Mouse (Mus musculus) layer of hippocampus, postnatal 14 days (tissue): ENCODE results near the gene Slc26a6. TPM values are rescaled to one million over a fixed set of nuclear protein-coding genes. Genes with fewer than 3 reads are reported as not detected.

Source experiments
- DNase-seq, 2 experiments: peaks; one replicate each; pipeline ENCODE4 v3.0.0; 2021 to 2022; ENCODE audit warnings: low spot score in 2 of 2, mixed read lengths in 1 of 2
- long read RNA-seq, 2 experiments: library from polyadenylated mRNA; stranded (forward); transcript quantifications; one replicate each; pipeline ENCODE4 v2.0.0; 2021
- total RNA-seq, 2 experiments: library from RNA; stranded (reverse); gene quantifications; 2 replicates each; pipeline ENCODE4 v1.2.3; 2021

The Slc26a6 gene
- 10 to 100 TPM; 31.5 to 33.6 TPM for total RNA-seq
- long read RNA-seq, experiment 1, partial matches to known transcripts = 0 of 1 reads
- long read RNA-seq, experiment 1, other reads (novel, unspliced or antisense) = 0 of 1 reads
- long read RNA-seq, experiment 2, partial matches to known transcripts = 1 of 1 reads
- long read RNA-seq, experiment 2, other reads (novel, unspliced or antisense) = 0 of 1 reads

DNA sequence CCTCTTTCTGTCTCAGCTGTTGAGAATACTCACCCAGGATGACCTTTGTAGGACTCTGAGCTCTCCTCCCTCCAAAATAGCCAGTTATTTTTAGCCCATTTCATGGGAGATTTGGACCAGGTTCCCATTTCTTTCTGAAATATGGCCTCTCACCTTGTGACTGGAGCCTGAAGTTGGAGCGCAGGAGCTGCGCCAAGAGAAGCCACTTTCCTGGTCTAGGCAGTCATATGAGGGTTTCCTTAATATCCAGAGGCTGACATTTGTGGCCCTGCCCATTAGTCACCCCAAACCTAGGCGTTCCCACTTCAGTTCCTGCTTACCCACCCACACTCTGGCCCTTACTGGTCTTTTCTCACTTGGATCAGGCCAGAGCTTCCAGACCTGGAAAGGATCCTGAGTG, at the start of gene Slc26a6:
Gene Slc26a6 (plus strand): TSS at position 308 of the 400 bp plus-strand sequence.
- no peak for DNase-seq

DNA sequence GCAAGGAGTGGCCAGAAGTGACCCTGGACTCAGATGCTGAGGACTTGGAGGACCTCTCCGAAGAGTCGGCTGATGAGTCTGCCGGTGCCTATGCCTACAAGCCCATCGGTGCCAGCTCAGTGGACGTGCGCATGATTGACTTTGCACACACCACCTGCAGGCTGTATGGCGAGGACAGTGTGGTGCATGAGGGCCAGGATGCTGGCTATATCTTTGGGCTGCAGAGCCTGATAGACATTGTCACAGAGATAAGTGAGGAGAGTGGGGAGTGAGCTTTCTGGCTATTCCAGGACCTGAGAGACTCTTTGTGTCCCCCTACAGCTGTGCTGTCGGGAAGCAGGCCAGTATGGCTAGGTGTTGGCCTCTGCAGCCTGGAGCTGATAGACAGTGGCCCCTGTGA, 47.3 kb upstream of the Slc26a6 start:
- no peak for DNase-seq

DNA sequence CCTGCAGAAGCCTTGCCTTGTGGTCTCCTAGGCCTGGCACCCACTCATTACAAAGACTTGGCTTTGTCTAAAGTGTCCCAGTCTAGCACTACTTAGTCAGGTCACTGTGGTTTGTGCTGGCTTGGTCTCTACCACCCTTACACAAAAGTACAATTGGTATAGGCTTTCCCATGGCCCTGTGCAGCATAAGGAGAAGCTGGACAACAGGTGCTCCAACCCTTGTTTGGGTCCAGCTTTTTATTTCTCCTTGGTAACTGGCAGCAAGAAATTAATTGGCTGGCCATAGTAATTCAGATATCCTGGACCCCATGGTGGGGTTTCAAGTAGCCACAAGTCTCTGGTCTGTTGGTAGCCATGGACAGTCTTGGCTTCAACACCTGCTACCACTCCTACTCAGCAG, 46.7 kb upstream of the Slc26a6 start:
- DNase-seq = no peak

DNA sequence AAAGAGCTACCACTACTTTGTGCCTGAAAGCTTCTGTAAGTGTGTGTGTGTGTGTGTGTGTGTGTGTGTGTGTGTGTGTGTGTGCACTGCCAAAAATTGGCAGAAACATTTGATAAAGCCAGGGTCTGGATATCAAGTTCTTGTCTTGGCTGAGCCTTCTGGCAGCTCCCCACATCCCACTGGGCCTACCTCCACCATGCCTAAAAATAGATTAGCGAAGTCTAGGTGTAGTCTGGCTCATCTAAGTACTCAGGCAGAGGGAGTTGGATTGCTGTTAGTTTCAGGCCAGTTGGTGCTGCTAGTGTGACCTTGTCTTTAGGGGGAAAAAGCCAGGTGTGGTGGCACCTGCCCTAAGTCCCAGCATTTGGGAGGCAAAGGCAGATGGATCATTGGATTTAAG, 46.3 kb upstream of the Slc26a6 start:
- no peak for DNase-seq

DNA sequence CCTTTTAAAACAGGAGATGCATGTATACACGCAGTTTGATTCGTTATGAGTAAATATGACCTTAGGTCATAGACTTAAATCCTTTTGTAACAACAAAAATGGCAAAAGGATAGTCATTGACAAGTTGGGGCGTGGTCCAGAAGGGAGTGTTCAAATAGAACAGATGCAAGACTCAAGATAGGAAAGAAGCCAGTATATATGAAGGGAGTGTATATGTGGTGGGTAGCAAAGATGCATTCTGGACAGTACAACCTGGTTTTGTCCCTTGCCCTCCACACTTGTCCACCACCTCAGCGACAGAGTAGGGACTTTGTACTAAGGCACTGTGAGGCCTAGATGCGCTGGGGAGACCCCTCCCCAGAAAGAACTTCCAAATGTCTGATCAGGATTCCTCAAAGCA, 45.4 kb upstream of the Slc26a6 start:
- DNase-seq = no peak

DNA sequence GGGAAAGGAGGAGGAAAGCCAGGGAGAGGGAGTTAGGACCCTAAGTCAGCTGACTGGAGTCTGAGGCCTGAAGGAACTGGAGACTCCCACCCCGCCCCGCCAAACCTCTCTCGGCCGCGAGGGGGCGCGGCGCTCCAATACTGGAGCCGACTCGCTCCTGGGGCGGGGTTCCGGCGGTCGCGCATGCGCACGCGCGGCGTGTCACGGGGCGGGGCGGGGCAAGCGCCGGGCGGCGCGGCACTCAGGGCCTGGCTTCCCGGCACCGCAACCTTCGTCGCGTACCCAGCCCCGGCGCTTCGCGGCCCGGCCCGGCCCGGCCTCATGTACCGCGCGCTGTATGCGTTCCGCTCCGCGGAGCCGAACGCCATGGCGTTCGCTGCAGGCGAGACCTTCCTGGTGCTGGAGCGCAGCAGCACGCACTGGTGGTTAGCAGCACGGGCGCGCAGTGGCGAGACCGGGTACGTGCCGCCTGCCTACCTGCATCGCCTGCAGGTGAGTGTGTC, 44.9 kb upstream of the Slc26a6 start, which contains the start of gene Nckipsd:
Gene Nckipsd (plus strand): TSS at position 206 of the 503 bp plus-strand sequence.
- DNase-seq = peak; percentile 95 to 96

DNA sequence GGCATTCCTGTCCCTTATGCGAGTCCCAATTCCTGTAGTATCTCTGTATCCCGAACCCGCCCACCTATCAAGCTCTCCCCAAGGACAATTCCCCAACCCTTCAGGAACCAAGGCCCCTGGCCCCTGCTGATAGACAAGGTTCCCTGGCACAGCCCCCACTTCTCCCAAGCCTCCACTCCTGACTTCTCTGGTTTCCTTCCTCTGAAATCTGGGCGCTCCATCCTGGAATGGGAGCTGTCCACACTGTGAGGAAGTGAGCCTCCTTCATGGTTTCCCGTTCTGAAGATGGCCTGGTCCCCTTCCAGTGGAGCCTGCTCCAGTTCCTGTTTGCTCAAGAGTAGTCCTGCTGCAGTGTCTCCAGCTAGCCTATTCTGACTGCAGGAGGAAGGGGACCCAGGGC, 43.9 kb upstream of the Slc26a6 start:
- no peak for DNase-seq

DNA sequence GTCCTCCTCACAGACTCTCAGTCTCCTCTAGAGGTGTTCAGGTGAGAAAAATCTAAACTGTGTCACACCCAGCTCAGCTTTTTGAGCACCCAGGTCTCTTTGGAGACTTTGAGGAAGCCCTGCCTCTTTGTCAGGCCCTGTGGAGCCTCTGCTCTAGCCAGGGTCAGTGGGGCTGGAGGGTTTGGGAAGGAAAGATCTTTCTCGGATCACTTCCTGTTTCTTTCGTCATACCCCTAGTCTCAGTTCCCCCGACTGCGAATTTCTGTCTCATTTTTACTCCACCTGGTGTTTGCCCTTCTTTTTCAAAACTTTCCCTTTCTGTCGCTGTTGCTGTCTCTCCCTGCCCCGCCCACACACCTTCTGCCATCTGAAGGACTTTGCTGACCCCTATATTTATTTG, 43.4 kb upstream of the Slc26a6 start:
- DNase-seq = no peak

DNA sequence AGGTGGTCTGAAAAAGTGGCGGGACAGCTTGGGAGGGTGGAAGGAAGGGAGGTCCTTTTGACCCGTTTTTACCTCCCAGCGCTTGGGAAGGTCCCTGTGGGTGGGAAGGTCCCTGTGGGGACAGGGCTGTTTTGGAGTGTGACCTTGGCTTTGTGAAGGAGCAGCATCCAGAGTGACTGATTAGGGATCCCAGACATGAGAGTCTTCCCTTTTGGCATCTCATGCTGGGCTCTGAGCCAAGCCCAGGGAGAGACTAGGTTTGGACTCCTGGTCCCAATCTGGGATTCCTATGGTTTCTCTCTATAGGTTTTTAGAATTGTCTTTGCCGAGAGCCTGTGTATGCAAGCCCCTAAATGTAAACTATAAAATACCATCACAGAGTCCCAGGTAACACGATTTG, 42.6 kb upstream of the Slc26a6 start:
- no peak for DNase-seq

DNA sequence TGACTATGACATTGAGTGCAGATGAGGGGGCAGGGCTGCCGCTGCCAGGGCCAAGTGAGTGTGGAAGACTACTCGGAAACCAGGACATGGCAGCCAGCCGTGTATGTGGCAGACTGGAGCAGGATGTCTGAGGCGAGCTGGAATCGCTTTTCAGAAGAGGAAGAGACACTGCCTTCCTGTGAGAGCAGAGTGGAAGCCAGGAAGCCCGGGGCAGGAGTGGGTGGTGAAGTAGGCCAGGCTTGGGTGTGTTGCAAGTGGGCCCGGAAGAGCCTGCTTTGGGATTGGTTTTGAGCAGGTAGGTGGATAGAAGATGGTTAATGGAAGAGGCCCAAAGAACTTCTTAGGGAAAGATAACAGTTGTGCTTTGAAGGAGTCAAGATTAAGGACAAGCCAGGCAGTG, 37.5 kb upstream of the Slc26a6 start:
- DNase-seq = no peak

DNA sequence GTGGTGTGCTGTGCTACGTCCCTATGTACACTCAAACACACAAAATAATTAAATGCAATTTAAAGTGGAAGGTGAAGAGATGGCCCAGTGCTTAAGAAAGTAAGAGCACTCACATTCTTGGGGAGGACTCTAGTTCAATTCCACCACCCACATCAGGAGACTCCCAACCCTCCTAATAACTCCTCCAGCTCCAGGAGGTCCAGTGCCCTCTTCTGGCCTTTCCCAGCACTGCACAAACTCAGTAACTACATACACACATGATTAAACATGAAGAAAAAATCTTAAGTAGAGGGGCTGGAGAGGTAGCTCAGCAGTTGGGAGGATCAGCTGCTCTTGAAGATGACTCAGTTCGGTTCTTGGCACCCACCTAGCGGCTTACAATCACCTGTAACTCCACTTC, 33.6 kb upstream of the Slc26a6 start:
- DNase-seq = peak in 1 of 2 experiments; percentile 68

DNA sequence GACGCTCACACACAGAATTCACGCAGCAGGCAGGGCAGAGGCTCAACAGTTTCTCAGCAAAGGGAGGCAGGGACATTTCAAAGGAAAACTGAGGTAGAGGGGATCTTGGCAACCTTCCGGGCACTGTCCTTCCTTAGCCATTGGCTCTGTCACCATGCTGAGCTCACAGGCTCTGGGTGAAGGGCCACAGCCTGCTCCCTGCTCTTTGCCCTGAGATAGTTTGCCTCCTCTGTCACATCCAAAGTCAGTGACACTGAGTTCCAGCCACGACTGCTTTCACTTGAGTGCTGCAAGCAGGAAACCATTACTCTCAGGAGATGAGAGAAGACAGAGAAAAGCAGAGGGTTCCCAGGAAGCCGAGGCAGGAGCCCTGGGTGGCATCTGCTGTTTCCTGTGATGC, 33.0 kb upstream of the Slc26a6 start:
- no peak for DNase-seq

DNA sequence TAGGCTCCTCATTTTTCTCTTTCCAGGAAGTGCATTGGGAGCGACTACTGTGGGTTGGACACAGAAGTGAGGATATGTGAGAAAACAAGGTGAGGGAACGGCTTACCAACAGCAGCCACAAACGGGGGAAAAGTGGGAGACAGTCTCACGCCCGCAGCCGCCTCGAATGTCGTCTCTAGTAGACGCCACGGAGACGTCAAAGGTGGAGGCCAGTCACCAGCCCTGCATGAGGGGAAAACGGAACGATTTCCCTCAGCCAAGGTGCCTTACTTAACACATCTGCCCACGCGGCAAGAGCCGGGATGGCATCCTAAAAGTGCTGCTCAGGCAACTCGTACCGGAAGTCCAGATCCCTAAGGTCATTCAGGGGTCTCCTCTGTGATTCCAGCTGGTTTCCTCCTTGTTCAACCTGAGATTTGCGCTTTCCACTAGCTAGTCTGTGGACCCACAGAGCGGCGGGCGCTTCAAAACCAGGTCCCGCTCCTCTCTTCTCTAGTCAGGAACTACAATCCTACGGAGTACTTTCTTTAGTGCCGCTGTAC, 28.9 kb upstream of the Slc26a6 start:
- DNase-seq = no peak

DNA sequence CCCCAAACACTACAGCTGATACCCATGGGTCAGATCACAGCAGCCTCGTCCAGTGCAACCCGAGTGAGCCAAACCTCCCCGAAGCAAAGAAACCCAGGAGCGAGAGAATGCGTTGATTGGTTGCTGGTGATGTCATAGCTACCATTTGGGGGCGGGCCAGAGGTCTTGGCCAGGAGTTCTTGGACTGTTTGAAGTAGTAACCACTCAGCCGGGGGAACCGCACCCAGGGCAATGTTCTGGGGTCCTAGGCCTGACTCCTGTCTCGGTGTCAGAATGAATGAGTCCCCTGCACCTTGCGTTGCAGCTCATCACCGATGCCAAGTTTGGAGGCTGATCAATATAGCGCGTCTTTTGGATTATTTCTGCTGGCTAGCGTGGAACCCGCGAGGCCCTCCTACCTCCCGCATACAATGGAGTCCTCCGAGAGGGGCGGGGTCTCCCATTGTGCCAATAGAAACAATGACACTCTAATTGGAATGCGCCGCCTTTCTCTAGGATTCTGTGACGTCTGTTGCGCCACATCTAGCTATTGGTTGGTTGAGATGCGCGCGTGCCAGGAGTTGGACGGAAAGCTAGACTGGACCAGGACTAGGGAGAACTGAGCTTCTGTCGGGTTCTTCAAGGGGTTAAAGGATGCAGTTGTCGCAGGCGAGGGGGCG, 28.2 kb upstream of the Slc26a6 start:
- DNase-seq = peak; percentile 92 to 97

DNA sequence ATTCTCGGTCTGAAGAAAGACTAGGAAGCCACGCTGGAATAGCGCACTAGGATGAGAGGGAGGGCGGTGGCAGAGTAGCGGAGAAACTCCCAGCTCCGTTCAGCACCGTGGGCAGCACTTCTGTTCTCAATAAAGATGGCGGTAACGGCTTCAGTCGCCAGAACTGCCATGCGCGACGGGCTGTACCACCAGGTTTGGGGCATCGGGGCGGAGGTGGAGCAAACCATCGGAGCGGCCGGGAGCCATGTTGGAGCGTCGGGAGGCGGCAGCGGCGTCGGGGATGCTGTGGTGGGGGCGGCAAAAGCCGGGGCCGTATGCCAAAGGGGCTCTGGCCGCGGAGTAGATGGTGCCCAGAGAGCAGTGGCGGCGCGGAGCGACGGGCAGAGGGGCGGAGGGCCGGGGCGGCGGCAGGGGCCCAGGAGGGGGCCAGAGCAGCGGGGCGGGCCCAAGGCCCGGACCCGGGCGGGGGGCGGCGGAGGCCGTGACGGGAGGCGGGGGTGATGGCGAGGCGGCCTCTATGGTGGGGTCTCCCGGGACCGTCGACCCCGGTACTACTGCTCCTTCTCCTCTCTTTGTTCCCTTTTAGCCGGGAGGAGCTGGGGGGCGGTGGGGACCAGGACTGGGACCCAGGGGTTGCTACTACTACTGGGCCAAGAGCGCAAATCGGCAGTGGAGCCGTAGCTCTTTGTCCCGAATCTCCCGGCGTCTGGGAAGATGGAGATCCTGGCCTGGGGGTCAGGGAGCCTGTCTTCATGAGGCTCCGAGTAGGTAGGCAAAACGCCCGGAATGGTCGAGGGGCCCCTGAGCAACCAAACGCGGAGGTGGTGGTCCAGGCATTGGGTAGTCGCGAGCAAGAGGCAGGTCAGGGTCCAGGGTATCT, 27.0 kb upstream of the Slc26a6 start, which contains the start of gene Celsr3:
Gene Celsr3 (plus strand): TSS at position 501 of the 880 bp plus-strand sequence.
- peak; percentile 86 to 94 for DNase-seq

DNA sequence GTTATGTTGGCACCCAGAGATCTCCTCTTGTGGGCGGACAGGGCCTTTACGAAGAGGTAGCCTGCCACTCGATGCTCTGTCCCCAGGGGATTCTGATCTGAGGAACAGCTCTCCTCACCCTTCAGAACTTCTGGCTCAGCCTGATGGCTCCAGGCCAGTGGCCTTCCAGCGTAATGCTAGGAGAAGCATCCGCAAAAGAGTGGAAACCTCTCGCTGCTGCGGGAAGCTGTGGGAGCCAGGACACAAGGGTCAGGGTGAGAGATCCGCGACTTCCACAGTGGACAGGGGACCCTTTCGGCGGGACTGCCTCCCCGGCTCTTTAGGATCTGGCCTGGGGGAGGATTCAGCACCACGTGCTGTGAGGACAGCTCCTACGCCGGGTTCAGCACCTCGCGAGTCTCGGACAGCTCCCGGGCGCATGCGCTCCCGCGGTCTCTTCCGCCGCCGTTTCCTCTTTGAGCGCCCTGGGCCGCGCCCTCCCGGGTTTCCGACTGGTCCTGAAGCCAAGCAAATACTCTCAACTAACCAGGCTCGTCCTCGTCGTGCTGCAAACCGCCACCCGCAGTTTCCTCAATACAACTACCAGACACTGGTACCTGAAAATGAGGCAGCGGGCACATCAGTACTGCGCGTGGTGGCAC, 26.3 kb upstream of the Slc26a6 start:
- DNase-seq = peak; percentile 60 to 62

DNA sequence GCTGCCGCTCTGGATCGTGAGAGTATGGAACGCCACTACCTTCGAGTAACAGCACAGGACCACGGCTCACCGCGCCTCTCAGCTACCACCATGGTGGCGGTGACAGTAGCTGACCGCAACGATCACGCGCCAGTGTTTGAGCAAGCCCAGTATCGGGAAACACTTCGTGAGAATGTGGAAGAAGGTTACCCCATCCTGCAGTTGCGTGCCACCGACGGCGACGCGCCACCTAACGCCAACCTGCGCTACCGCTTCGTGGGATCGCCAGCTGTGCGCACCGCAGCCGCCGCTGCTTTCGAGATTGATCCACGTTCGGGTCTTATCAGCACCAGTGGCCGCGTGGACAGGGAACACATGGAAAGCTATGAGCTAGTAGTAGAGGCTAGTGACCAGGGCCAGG, 25.6 kb upstream of the Slc26a6 start:
- no peak for DNase-seq

DNA sequence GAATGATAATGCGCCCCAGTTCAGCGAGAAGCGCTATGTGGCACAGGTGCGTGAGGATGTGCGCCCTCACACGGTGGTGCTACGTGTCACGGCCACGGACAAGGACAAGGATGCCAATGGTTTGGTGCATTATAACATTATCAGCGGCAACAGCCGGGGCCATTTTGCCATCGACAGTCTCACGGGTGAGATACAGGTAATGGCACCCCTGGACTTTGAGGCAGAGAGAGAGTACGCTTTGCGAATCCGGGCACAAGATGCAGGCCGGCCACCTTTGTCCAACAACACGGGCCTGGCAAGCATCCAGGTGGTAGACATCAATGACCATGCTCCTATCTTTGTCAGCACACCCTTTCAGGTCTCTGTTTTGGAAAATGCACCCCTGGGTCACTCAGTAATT, 25.2 kb upstream of the Slc26a6 start:
- no peak for DNase-seq

DNA sequence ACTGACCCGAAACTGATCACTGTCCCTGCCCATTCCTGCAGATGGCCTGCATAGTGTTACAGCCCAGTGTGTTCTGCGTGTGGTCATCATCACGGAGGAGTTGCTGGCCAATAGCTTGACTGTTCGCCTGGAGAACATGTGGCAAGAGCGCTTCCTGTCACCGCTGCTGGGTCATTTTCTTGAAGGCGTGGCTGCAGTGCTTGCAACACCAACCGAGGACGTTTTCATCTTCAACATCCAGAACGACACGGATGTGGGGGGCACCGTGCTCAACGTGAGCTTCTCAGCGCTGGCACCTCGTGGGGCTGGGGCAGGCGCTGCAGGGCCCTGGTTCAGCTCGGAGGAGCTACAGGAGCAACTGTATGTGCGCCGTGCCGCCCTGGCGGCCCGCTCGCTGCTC, 21.4 kb upstream of the Slc26a6 start:
- DNase-seq = no peak

DNA sequence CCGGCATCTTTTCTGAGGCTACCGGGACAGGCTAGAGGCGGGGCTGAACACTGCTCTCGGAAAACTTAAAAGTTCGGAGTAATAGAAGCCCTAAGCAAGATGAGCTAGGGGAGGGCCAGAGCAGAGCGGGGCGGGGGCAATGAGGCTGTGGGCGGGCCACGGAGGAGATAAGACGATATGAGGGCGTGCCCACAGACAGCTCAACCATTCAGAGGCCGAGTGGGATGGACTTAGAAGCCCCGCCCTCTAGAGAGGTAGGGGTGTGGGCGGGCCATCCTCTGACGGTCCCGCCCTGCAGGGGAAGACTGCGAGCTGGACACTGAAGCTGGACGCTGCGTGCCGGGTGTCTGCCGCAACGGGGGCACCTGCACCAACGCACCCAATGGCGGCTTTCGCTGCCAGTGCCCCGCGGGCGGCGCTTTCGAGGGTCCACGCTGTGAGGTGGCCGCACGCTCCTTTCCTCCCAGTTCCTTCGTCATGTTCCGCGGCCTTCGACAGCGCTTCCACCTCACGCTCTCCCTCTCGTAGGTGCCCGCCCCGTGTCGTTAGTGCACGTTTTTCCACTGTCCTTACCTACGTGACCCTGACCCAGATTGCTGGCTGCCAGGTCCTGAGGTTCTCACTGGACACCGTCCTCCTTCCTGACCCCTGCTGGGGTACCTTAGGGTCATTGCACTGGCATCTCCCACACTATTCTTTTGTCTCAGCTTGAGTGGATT, 20.5 kb upstream of the Slc26a6 start:
- DNase-seq = peak; percentile 63 to 82
